Comparison of ENCODE assay signal across 29 mouse cellular contexts in genomic region chr15:13008803-13009202, GRCm38 (mm10).
A peak's percentile ranks its signal among the peaks of the same experiment; 100 is the strongest.
DNase-seq lines count a peak whose midpoint lies in the region; ATAC-seq and TF ChIP-seq lines count a peak whose summit lies in the region.
"Had no signal": no experiment of that assay in that cellular context is flagged by ENCODE, and none has a peak within 500 bp of the region (broad histone marks: within the 10 kb centered on the region; RNA-seq: fewer than 3 reads in every experiment).

No protein-coding gene starts in this region.

- H3K9me3 ChIP-seq in forebrain, embryonic 12.5 days = 0 out of 2 replicates have a peak, but pooled peaks cover 2% of the 10 kb centered on the region
- no peaks in the 10 kb centered on the region for H3K9me3 ChIP-seq in forebrain, postnatal 0 days (ENCODE audit: low read length)
- H3K9me3 ChIP-seq in hindbrain, embryonic 13.5 days = no peaks in the 10 kb centered on the region
- no peaks in the 10 kb centered on the region for H3K9me3 ChIP-seq in hindbrain, postnatal 0 days (ENCODE audit: low read length)
- no peaks in the 10 kb centered on the region for H3K9me3 ChIP-seq in midbrain, embryonic 12.5 days
- no peaks in the 10 kb centered on the region for H3K9me3 ChIP-seq in midbrain, embryonic 15.5 days
- no peaks in the 10 kb centered on the region for H3K9me3 ChIP-seq in neural tube, embryonic 14.5 days (ENCODE audit: control insufficient read depth, low read length)
- H3K9me3 ChIP-seq in neural tube, embryonic 15.5 days (replicated peaks) = no peaks in the 10 kb centered on the region
- H3K9me3 ChIP-seq: embryonic facial prominence, embryonic 13.5 days; embryonic facial prominence, embryonic 15.5 days; G1E had no signal

- H3K4me1 ChIP-seq in forebrain, embryonic 12.5 days = peaks cover 3% of the 10 kb centered on the region; the same call in 1 of the 2 replicates
- no peaks in the 10 kb centered on the region for H3K4me1 ChIP-seq in forebrain, postnatal 0 days (ENCODE audit: insufficient read depth)
- H3K4me1 ChIP-seq in hindbrain, embryonic 13.5 days (replicated peaks) = no peaks in the 10 kb centered on the region
- H3K4me1 ChIP-seq in hindbrain, postnatal 0 days (ENCODE audit: insufficient read depth, low read length) = no peaks in the 10 kb centered on the region
- peaks cover 2% of the 10 kb centered on the region; the same call in 1 of the 2 replicates for H3K4me1 ChIP-seq in midbrain, embryonic 12.5 days
- H3K4me1 ChIP-seq in midbrain, embryonic 15.5 days = no peaks in the 10 kb centered on the region
- H3K4me1 ChIP-seq in neural tube, embryonic 14.5 days (ENCODE audit: control insufficient read depth, insufficient read depth, low read length) = no peaks in the 10 kb centered on the region
- no peaks in the 10 kb centered on the region for H3K4me1 ChIP-seq in neural tube, embryonic 15.5 days
- H3K4me1 ChIP-seq: embryonic facial prominence, embryonic 13.5 days; embryonic facial prominence, embryonic 15.5 days had no signal

- no peak overlapping the region for H3K4me3 ChIP-seq in forebrain, embryonic 12.5 days (replicated peaks)
- H3K4me3 ChIP-seq in forebrain, postnatal 0 days (ENCODE audit: low read depth, low read length) = no peak overlapping the region
- H3K4me3 ChIP-seq in hindbrain, embryonic 13.5 days = no peak overlapping the region
- no peak overlapping the region for H3K4me3 ChIP-seq in hindbrain, postnatal 0 days (ENCODE audit: low read length)
- H3K4me3 ChIP-seq in midbrain, embryonic 12.5 days = no peak overlapping the region
- H3K4me3 ChIP-seq in midbrain, embryonic 15.5 days = no peak overlapping the region
- no peak overlapping the region for H3K4me3 ChIP-seq in neural tube, embryonic 14.5 days (ENCODE audit: low read depth, low read length)
- H3K4me3 ChIP-seq in neural tube, embryonic 15.5 days (replicated peaks) = no peak overlapping the region
- H3K4me3 ChIP-seq: embryonic facial prominence, embryonic 13.5 days; embryonic facial prominence, embryonic 15.5 days; erythroblast, embryonic 14.5 days; forebrain, embryonic 10.5 days; forebrain, embryonic 13.5 days had no signal

- H3K4me2 ChIP-seq in forebrain, embryonic 12.5 days = no peak overlapping the region
- H3K4me2 ChIP-seq in forebrain, postnatal 0 days (ENCODE audit: low read depth) = no peak overlapping the region
- no peak overlapping the region for H3K4me2 ChIP-seq in hindbrain, embryonic 13.5 days
- no peak overlapping the region for H3K4me2 ChIP-seq in hindbrain, postnatal 0 days (ENCODE audit: low read depth, low read length)
- no peak overlapping the region for H3K4me2 ChIP-seq in midbrain, embryonic 12.5 days (replicated peaks)
- no peak overlapping the region for H3K4me2 ChIP-seq in midbrain, embryonic 15.5 days
- H3K4me2 ChIP-seq in neural tube, embryonic 14.5 days (ENCODE audit: low read depth, low read length) = no peak overlapping the region
- no peak overlapping the region for H3K4me2 ChIP-seq in neural tube, embryonic 15.5 days
- H3K4me2 ChIP-seq: embryonic facial prominence, embryonic 13.5 days; embryonic facial prominence, embryonic 15.5 days; forebrain, embryonic 13.5 days had no signal

- DNase-seq in forebrain, postnatal 0 days = no peak
- no peak for DNase-seq in hindbrain, postnatal 0 days (ENCODE audit: low spot score)
- DNase-seq: adrenal gland, adult 8-10 months; adrenal gland, postnatal 14 days; adrenal gland, postnatal 36 days; B cell, adult 2 months; cerebellum, adult 11 months; cerebellum, adult 18-20 months; cerebellum, adult 8-10 months; cerebellum, adult 9-11 months; cerebellum, postnatal 14 days; cerebellum, postnatal 36 days; embryo, embryonic 11 days had no signal

- H3K27me3 ChIP-seq in forebrain, embryonic 12.5 days = 0 out of 2 replicates have a peak, but pooled peaks cover 4% of the 10 kb centered on the region
- H3K27me3 ChIP-seq in forebrain, postnatal 0 days (ENCODE audit: insufficient read depth, low read length) = no peaks in the 10 kb centered on the region
- no peaks in the 10 kb centered on the region for H3K27me3 ChIP-seq in hindbrain, embryonic 13.5 days
- no peaks in the 10 kb centered on the region for H3K27me3 ChIP-seq in hindbrain, postnatal 0 days (ENCODE audit: insufficient read depth, low read length)
- no peaks in the 10 kb centered on the region for H3K27me3 ChIP-seq in midbrain, embryonic 12.5 days
- no peaks in the 10 kb centered on the region for H3K27me3 ChIP-seq in midbrain, embryonic 15.5 days (replicated peaks)
- H3K27me3 ChIP-seq in neural tube, embryonic 14.5 days (ENCODE audit: control insufficient read depth, insufficient read depth, low read length) = no peaks in the 10 kb centered on the region
- H3K27me3 ChIP-seq in neural tube, embryonic 15.5 days (replicated peaks) = no peaks in the 10 kb centered on the region
- H3K27me3 ChIP-seq: CH12.LX; embryonic facial prominence, embryonic 13.5 days; embryonic facial prominence, embryonic 15.5 days; forebrain, embryonic 13.5 days had no signal

- no peak overlapping the region for H3K9ac ChIP-seq in forebrain, embryonic 12.5 days
- H3K9ac ChIP-seq in forebrain, postnatal 0 days = no peak overlapping the region
- no peak overlapping the region for H3K9ac ChIP-seq in hindbrain, embryonic 13.5 days
- no peak overlapping the region for H3K9ac ChIP-seq in hindbrain, postnatal 0 days (replicated peaks; ENCODE audit: low read length)
- no peak overlapping the region for H3K9ac ChIP-seq in midbrain, embryonic 12.5 days (replicated peaks)
- no peak overlapping the region for H3K9ac ChIP-seq in midbrain, embryonic 15.5 days
- no peak overlapping the region for H3K9ac ChIP-seq in neural tube, embryonic 14.5 days (replicated peaks; ENCODE audit: low read depth, low read length)
- H3K9ac ChIP-seq in neural tube, embryonic 15.5 days (replicated peaks) = no peak overlapping the region
- H3K9ac ChIP-seq: embryonic facial prominence, embryonic 13.5 days; embryonic facial prominence, embryonic 15.5 days; forebrain, embryonic 13.5 days had no signal

- no peak overlapping the region for H3K27ac ChIP-seq in forebrain, embryonic 12.5 days
- no peak overlapping the region for H3K27ac ChIP-seq in forebrain, postnatal 0 days (ENCODE audit: low read depth, low read length)
- H3K27ac ChIP-seq in hindbrain, embryonic 13.5 days = no peak overlapping the region
- H3K27ac ChIP-seq in hindbrain, postnatal 0 days = no peak overlapping the region
- H3K27ac ChIP-seq in midbrain, embryonic 12.5 days (replicated peaks) = no peak overlapping the region
- H3K27ac ChIP-seq in midbrain, embryonic 15.5 days = no peak overlapping the region
- H3K27ac ChIP-seq in neural tube, embryonic 14.5 days (ENCODE audit: low read depth, low read length) = no peak overlapping the region
- no peak overlapping the region for H3K27ac ChIP-seq in neural tube, embryonic 15.5 days (replicated peaks)
- H3K27ac ChIP-seq: embryonic facial prominence, embryonic 13.5 days; embryonic facial prominence, embryonic 15.5 days; forebrain, embryonic 10.5 days; forebrain, embryonic 13.5 days had no signal

- ATAC-seq in forebrain, embryonic 12.5 days (ENCODE audit: low FRiP score) = peak; percentile 39; the same call in 1 of the 2 replicates
- ATAC-seq in forebrain, postnatal 0 days = no peak
- peak; percentile 71; the same call in 1 of the 2 replicates for ATAC-seq in hindbrain, embryonic 13.5 days (ENCODE audit: low FRiP score)
- no peak for ATAC-seq in hindbrain, postnatal 0 days
- peak; percentile 49; the same call in 1 of the 2 replicates for ATAC-seq in midbrain, embryonic 12.5 days (ENCODE audit: low FRiP score, low read depth)
- ATAC-seq in midbrain, embryonic 15.5 days (replicated peaks) = no peak
- 0 out of 2 replicates have a peak, but pooled peaks have one; percentile 38 for ATAC-seq in neural tube, embryonic 14.5 days (ENCODE audit: low read depth)
- ATAC-seq in neural tube, embryonic 15.5 days (ENCODE audit: low FRiP score) = no peak
- ATAC-seq: activated CD4-positive, CD25-positive, alpha-beta regulatory T cell, adult 4 months; CD4-positive, CD25-positive, alpha-beta regulatory T cell, adult 4 months; forebrain, embryonic 13.5 days; Patski had no signal

- no peak for TF ChIP-seq CTCF in forebrain, postnatal 0 days (IDR thresholded peaks at IDR 0.05; ENCODE audit: low read depth)
- no peak for TF ChIP-seq CTCF in hindbrain, postnatal 0 days (IDR thresholded peaks at IDR 0.05; ENCODE audit: low read depth)

- no peaks in the 10 kb centered on the region for H3K36me3 ChIP-seq in forebrain, embryonic 12.5 days (replicated peaks)
- no peaks in the 10 kb centered on the region for H3K36me3 ChIP-seq in forebrain, postnatal 0 days (ENCODE audit: insufficient read depth)
- H3K36me3 ChIP-seq in hindbrain, embryonic 13.5 days = no peaks in the 10 kb centered on the region
- no peaks in the 10 kb centered on the region for H3K36me3 ChIP-seq in hindbrain, postnatal 0 days (ENCODE audit: insufficient read depth, low read length)
- H3K36me3 ChIP-seq in midbrain, embryonic 12.5 days = no peaks in the 10 kb centered on the region
- H3K36me3 ChIP-seq in midbrain, embryonic 15.5 days (replicated peaks) = no peaks in the 10 kb centered on the region
- H3K36me3 ChIP-seq in neural tube, embryonic 14.5 days (ENCODE audit: control insufficient read depth, insufficient read depth, low read length) = no peaks in the 10 kb centered on the region
- H3K36me3 ChIP-seq in neural tube, embryonic 15.5 days = no peaks in the 10 kb centered on the region
- H3K36me3 ChIP-seq: embryonic facial prominence, embryonic 13.5 days; embryonic facial prominence, embryonic 15.5 days; forebrain, embryonic 10.5 days; G1E had no signal

- 38% methylated on average over 4 of the region's 4 CpGs for WGBS in forebrain, embryonic 12.5 days
- 26% methylated on average over 4 of the region's 4 CpGs for WGBS in forebrain, postnatal 0 days
- 57% methylated on average over 4 of the region's 4 CpGs for WGBS in hindbrain, embryonic 13.5 days
- 42% methylated on average over 4 of the region's 4 CpGs for WGBS in hindbrain, postnatal 0 days
- WGBS in midbrain, embryonic 12.5 days = 42% methylated on average over 4 of the region's 4 CpGs
- 35% methylated on average over 4 of the region's 4 CpGs for WGBS in midbrain, embryonic 15.5 days
- 51% methylated on average over 4 of the region's 4 CpGs for WGBS in neural tube, embryonic 14.5 days
- 48% methylated on average over 4 of the region's 4 CpGs for WGBS in neural tube, embryonic 15.5 days

Comparison
In these comparisons a context has a peak if more than half of its experiments do, and no peak if none do; other contexts are left out.
1. ATAC-seq: peak in forebrain, embryonic 12.5 days (single experiment), hindbrain, embryonic 13.5 days (single experiment), midbrain, embryonic 12.5 days (single experiment) and neural tube, embryonic 14.5 days (single experiment); none in forebrain, postnatal 0 days (single experiment), hindbrain, postnatal 0 days (single experiment), midbrain, embryonic 15.5 days (single experiment) and neural tube, embryonic 15.5 days (single experiment).